Mouse (Mus musculus) adrenal gland, postnatal 36 days (tissue): ENCODE measurements around the gene Alkbh7. TPM values are rescaled to one million over a fixed set of nuclear protein-coding genes. Genes with fewer than 3 reads are reported as not detected.
A peak's percentile ranks its signal among the peaks of the same experiment; 100 is the strongest.

ENCODE experiments used
- DNase-seq, 2 experiments: peaks; one replicate each; pipeline ENCODE4 v3.0.0; 2021; ENCODE audit warnings: mixed read lengths in 1 of 2
- total RNA-seq, 2 experiments: library from RNA; stranded (reverse); gene quantifications; 2 replicates each; pipeline ENCODE4 v1.2.3; 2021

The Alkbh7 gene
- total RNA-seq, 2 experiments from 2014 or later: 50.3 to 83.8 TPM

GRCm38 (mm10) chr17:57030931-57031660 is 34.0 kb downstream of the Alkbh7 start, which contains the start of gene Khsrp:
Gene Khsrp (minus strand): TSS chr17:57031522.
- peak; percentile 42 to 68 for DNase-seq

GRCm38 (mm10) chr17:57031661-57032420 is 34.7 kb downstream of the Alkbh7 start:
- DNase-seq: peak; percentile 98 to 99

- DNase-seq: no peak
Measured at GRCm38 (mm10) chr17:57032854-57033253, 35.7 kb downstream of the Alkbh7 start.

DNA sequence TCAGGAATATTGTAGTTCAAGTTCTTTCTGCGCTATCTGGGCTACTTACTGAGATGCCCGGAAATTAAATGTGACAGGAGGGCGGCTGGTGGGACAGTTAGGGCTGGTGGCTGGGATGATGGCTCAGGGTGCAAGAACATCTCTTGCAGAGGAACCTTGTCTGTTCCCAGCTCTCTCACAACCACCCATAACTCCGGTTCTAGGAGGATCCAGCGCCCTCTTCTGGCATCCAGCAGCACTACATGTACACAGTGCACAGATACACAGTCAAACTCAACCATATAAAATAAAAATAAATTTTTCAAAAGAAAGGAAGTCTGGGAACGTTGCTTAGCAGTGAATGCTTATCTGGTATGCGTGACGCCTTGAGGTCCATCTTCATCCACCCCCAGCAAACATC is 41.8 kb downstream of the Alkbh7 start:
- DNase-seq: no peak

- DNase-seq: no peak
Measured at GRCm38 (mm10) chr17:57041554-57041953, 44.4 kb downstream of the Alkbh7 start, which contains the start of gene Slc25a41. Gene Slc25a41 (minus strand): TSS chr17:57041654.

GRCm38 (mm10) chr17:57047406-57047805 is 50.3 kb downstream of the Alkbh7 start:
- no peak for DNase-seq

- no peak for DNase-seq
Measured at GRCm38 (mm10) chr17:57048816-57049215, 51.7 kb downstream of the Alkbh7 start.

Other genes with a start within 250 kb of the Alkbh7 start
- gene Nrtn, start 239.8 kb upstream of the Alkbh7 start, total RNA-seq: 1 to 10 TPM; 3.8 to 5.4 TPM
- 10 to 100 TPM; 31.5 to 32.5 TPM for gene Dus3l, start 232.6 kb upstream of the Alkbh7 start, total RNA-seq
- under 1 TPM; 0.26 to 0.60 TPM for gene Prr22, start 227.1 kb upstream of the Alkbh7 start, total RNA-seq
- 1 to 10 TPM; 4.4 to 5.3 TPM for gene Rfx2, start 166.3 kb upstream of the Alkbh7 start, total RNA-seq
- gene Acsbg2, start 122.9 kb upstream of the Alkbh7 start, total RNA-seq: under 1 TPM; 0.30 to 0.53 TPM
- 10 to 100 TPM in 1 of 2 experiments, 1 to 10 TPM in 1; 4.8 to 12.3 TPM for gene 1700061G19Rik, start 121.9 kb upstream of the Alkbh7 start, total RNA-seq
- 10 to 100 TPM; 32.6 to 35.6 TPM for gene Mllt1, start 61.9 kb upstream of the Alkbh7 start, total RNA-seq
- gene Acer1, start 15.2 kb upstream of the Alkbh7 start, total RNA-seq: under 1 TPM in 1 of 2 experiments, not detected in 1; 0.23 TPM
- gene Clpp, start 7.0 kb upstream of the Alkbh7 start, total RNA-seq: 100 to 1,000 TPM; 110 to 114 TPM
- 1 to 10 TPM in 1 of 2 experiments, under 1 TPM in 1; 0.76 to 2.7 TPM for gene Pspn, start 2.7 kb downstream of the Alkbh7 start, total RNA-seq
- 10 to 100 TPM; 44.3 to 65.3 TPM for gene Gtf2f1, start 13.9 kb downstream of the Alkbh7 start, total RNA-seq
- gene Gm17949, start 14.1 kb downstream of the Alkbh7 start, total RNA-seq: not detected
- gene Khsrp, start 34.2 kb downstream of the Alkbh7 start, total RNA-seq: 10 to 100 TPM; 97.1 to 97.2 TPM
- gene Slc25a41, start 44.3 kb downstream of the Alkbh7 start, total RNA-seq: not detected
- under 1 TPM in 1 of 2 experiments, not detected in 1; 0.82 TPM for gene Crb3, start 61.8 kb downstream of the Alkbh7 start, total RNA-seq
- gene Slc25a23, start 62.5 kb downstream of the Alkbh7 start, total RNA-seq: 10 to 100 TPM; 76.6 to 80.3 TPM
- gene Dennd1c, start 81.2 kb downstream of the Alkbh7 start, total RNA-seq: 1 to 10 TPM; 1.3 to 2.8 TPM
- 1 to 10 TPM; 3.7 to 4.2 TPM for gene Tubb4a, start 90.4 kb downstream of the Alkbh7 start, total RNA-seq
- gene Tnfsf9, start 108.0 kb downstream of the Alkbh7 start, total RNA-seq: under 1 TPM; 0.23 to 0.40 TPM
- gene Cd70, start 152.4 kb downstream of the Alkbh7 start, total RNA-seq: not detected
- under 1 TPM; 0.17 to 0.20 TPM for gene Tnfsf14, start 196.8 kb downstream of the Alkbh7 start, total RNA-seq
- gene C3, start 230.8 kb downstream of the Alkbh7 start, total RNA-seq: 100 to 1,000 TPM; 231 to 623 TPM